8 mouse cellular contexts compared by ENCODE assay signal in genomic region chr1:151570981-151571837, GRCm38 (mm10). TPM values are rescaled to one million over a fixed set of nuclear protein-coding genes. Genes with fewer than 3 reads are reported as not detected.
DNase-seq lines count a peak whose midpoint lies in the region; ATAC-seq and TF ChIP-seq lines count a peak whose summit lies in the region.

Fam129a (plus strand) TSS chr1:151571186.

- no peak for TF ChIP-seq CTCF in kidney, postnatal 0 days (IDR thresholded peaks at IDR 0.05; ENCODE audit: low read depth)
- no peak for TF ChIP-seq CTCF in olfactory bulb, adult 2 months (IDR thresholded peaks at IDR 0.05; ENCODE audit: insufficient read depth, low read depth, low read length)

- 4% methylated on average over 46 of the region's 46 CpGs for WGBS in heart, embryonic 15.5 days
- 2% methylated on average over 46 of the region's 46 CpGs for WGBS in kidney, postnatal 0 days
- 9% methylated on average over 46 of the region's 46 CpGs for WGBS in olfactory bulb, adult 2 months

- peak; percentile 83 for ATAC-seq in heart, embryonic 15.5 days (replicated peaks; ENCODE audit: insufficient number of reproducible peaks, insufficient read depth, low FRiP score, low read depth)
- peak; percentile 79 for ATAC-seq in kidney, postnatal 0 days (replicated peaks; ENCODE audit: low FRiP score, low read depth)

- peak within 1 kb of the TSS; percentile 72 for H3K9ac ChIP-seq in heart, embryonic 15.5 days
- H3K9ac ChIP-seq in kidney, postnatal 0 days (ENCODE audit: low read depth, low read length) = peak within 1 kb of the TSS; percentile 53

- peak within 1 kb of the TSS; percentile 50 for H3K4me3 ChIP-seq in erythroblast, embryonic 14.5 days (replicated peaks)
- H3K4me3 ChIP-seq in heart, embryonic 15.5 days = peak within 1 kb of the TSS; percentile 67
- peak within 1 kb of the TSS; percentile 55 for H3K4me3 ChIP-seq in kidney, postnatal 0 days (replicated peaks; ENCODE audit: low read depth, low read length)
- peak within 1 kb of the TSS; percentile 40 for H3K4me3 ChIP-seq in olfactory bulb, adult 2 months (ENCODE audit: insufficient read depth, low read depth, low read length)

- DNase-seq in urinary bladder, adult 18-20 months (ENCODE audit: low spot score in 2 of 2) = peak; percentile 39 to 54
- DNase-seq in urinary bladder, postnatal 10 days (ENCODE audit: low spot score) = no peak
- DNase-seq in kidney, postnatal 0 days (ENCODE audit: low spot score) = peak; percentile 65
- DNase-seq in lung, postnatal 10 days = peak; percentile 75
- peak; percentile 68 for DNase-seq in urinary bladder, postnatal 14 days (ENCODE audit: low spot score)

- H3K4me1 ChIP-seq in erythroblast, embryonic 14.5 days (ENCODE audit: control insufficient read depth) = peaks cover 8% of the 10 kb centered on the region
- peaks cover 15% of the 10 kb centered on the region for H3K4me1 ChIP-seq in heart, embryonic 15.5 days (replicated peaks)
- 0 out of 2 replicates have a peak, but pooled peaks cover 8% of the 10 kb centered on the region for H3K4me1 ChIP-seq in kidney, postnatal 0 days (replicated peaks; ENCODE audit: insufficient read depth, low read length)
- H3K4me1 ChIP-seq in olfactory bulb, adult 2 months (ENCODE audit: control insufficient read depth, insufficient read depth, low read length) = peaks cover 11% of the 10 kb centered on the region

- H3K27me3 ChIP-seq in erythroblast, embryonic 14.5 days (ENCODE audit: control insufficient read depth) = peaks cover 16% of the 10 kb centered on the region
- no peaks in the 10 kb centered on the region for H3K27me3 ChIP-seq in heart, embryonic 15.5 days
- H3K27me3 ChIP-seq in kidney, postnatal 0 days (ENCODE audit: insufficient read depth, low read length) = no peaks in the 10 kb centered on the region

- H3K4me2 ChIP-seq in heart, embryonic 15.5 days = peak within 1 kb of the TSS; percentile 95
- H3K4me2 ChIP-seq in kidney, postnatal 0 days (ENCODE audit: low read length) = peak within 1 kb of the TSS; percentile 86

- TF ChIP-seq POLR2A in olfactory bulb, adult 2 months (IDR thresholded peaks at IDR 0.05; ENCODE audit: insufficient read depth, low read depth, low read length) = no peak

- no peaks in the 10 kb centered on the region for H3K36me3 ChIP-seq in erythroblast, embryonic 14.5 days (ENCODE audit: control insufficient read depth)
- no peaks in the 10 kb centered on the region for H3K36me3 ChIP-seq in heart, embryonic 15.5 days
- no peaks in the 10 kb centered on the region for H3K36me3 ChIP-seq in kidney, postnatal 0 days (ENCODE audit: insufficient read depth, low read length)

- peak within 1 kb of the TSS; percentile 37; the same call in 1 of the 2 replicates for H3K27ac ChIP-seq in heart, embryonic 15.5 days
- no peak within 1 kb of the TSS; the same call in 1 of the 2 replicates for H3K27ac ChIP-seq in kidney, postnatal 0 days
- H3K27ac ChIP-seq in olfactory bulb, adult 2 months (ENCODE audit: insufficient read depth, low read depth, low read length) = no peak within 1 kb of the TSS

- H3K9me3 ChIP-seq in erythroblast, embryonic 14.5 days (ENCODE audit: control insufficient read depth, low read length) = no peaks in the 10 kb centered on the region
- H3K9me3 ChIP-seq in heart, embryonic 15.5 days (replicated peaks) = no peaks in the 10 kb centered on the region
- no peaks in the 10 kb centered on the region for H3K9me3 ChIP-seq in kidney, postnatal 0 days (replicated peaks; ENCODE audit: low read length)

RNA-seq across cellular contexts. Expression of gene Fam129a, which starts in this region (rescaled TPM):
- polyA plus RNA-seq in erythroblast, embryonic 14.5 days (2012) = 0.06 TPM in 2 replicates
- 14.3 and 14.4 TPM in 2 replicates for polyA plus RNA-seq in heart, embryonic 15.5 days (2015; fragmentation: Nextera tagmentation; extraction: Ambion mirVana)
- 12.6 and 13.7 TPM in 2 replicates for polyA plus RNA-seq in kidney, postnatal 0 days (2015; fragmentation: Nextera tagmentation; extraction: Ambion mirVana)
- not detected in 2 replicates for polyA plus RNA-seq in olfactory bulb, adult 2 months (2012; ENCODE audit: insufficient read depth, insufficient read length, low replicate concordance, missing spikeins)

Comparison
In these comparisons a context has a peak if more than half of its experiments do, and no peak if none do; other contexts are left out.
1. RNA of gene Fam129a (polyA plus RNA-seq): 14.3 to 14.4 TPM in heart, embryonic 15.5 days and 12.6 to 13.7 TPM in kidney, postnatal 0 days; 0.06 TPM in erythroblast, embryonic 14.5 days and not detected in olfactory bulb, adult 2 months; every median in the first group is over 10 times any median in the second.
2. Peak in every context shown above with its lines, with median percentiles within 50 percentile points of each other: H3K4me3 ChIP-seq.